Mouse (Mus musculus): Measurements from ENCODE around the gene Helq.

Gene Helq

DNA sequence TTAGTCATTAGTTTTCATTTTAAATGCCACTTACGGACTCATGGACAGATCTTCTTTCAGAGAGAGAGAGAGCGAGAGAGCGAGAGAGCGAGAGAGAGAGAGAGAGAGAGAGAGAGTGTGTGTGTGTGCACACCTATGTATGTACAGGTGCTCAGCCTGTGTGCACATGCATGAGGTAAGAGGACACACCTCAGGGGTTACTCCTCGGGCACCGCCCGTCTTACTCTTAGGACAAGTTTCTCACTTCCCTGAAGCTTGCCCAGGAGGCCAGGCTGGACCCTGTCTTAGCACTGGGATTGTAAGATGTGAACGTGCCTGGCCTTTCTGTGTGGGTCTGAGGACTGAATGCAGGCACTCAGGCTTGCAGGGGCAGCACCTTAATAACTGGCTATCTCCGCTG is 10.9 kb downstream of the Helq start:
- intact Hi-C loops (cut with DNase I) = no loop called here

DNA sequence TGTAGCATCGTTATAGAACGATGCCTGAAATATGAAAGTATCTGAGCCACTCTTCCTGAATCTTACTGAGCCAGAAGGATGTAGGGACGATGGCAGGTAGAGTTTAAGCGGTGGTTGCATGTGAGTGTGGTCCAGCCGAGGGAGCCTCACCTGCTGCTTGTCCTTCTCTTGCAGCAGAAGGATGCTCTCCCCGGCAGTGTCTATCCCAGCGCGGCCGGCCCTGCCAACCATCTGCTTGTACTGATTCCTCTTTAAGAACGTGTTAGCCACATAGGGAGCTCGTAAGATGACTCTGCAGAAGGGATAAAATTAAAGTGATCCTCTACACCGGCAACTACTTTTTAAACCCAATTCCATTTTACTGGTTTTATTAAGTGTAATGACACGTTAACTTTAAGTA is 19.4 kb downstream of the Helq start:
- intact Hi-C loops (cut with DNase I) = no loop called here

DNA sequence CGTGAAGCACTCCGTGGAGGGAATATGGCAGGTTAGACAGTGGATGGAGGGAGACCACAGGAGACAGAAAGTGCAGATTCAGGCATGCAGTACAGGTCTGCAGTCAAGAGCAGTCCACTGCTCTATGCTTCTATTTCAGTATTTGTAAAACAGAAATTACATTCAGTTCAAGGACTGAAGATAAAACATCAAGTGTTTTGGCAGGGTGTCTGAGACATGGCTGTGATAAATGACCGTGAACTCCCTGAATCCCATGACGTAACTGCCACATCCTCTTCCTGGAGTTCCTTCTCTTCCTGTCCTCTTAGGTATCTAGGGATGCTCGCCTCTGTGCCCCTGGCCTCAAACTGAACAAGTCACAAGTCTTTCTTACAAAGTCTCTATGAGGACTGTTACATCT is 21.5 kb downstream of the Helq start:
- intact Hi-C loops (cut with DNase I) = no loop called here

DNA sequence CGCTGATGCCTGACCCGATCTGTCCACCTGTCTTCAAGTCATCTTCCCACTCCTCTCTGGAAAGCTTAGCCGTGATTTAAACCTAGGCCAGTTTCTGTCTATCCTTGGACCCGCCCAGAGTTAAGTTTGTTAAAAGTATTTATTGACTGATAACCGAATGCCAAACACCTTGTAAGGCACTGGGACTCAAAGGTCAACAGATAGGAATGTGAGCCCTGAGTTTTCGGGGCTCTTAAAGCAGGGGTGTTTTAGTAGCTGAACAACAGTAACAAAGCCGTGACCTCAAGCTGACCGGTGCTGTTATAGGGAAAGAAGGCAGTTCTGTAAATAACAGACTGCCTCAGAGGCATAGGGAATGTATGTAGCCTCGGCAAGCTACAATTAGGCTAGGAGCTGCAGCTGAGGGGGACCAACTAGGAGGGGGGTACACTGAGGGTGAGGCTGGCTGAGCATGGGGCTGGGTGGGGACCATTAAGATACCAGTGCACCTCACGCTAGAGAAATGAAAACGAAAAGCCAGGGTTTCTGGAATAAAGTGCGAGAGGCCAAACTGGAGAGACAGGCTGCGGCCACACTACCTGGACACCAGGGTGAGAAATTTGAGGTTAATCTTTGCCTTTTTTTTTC is 22.5 kb downstream of the Helq start:
- intact Hi-C loops (cut with DNase I) = no loop called here

DNA sequence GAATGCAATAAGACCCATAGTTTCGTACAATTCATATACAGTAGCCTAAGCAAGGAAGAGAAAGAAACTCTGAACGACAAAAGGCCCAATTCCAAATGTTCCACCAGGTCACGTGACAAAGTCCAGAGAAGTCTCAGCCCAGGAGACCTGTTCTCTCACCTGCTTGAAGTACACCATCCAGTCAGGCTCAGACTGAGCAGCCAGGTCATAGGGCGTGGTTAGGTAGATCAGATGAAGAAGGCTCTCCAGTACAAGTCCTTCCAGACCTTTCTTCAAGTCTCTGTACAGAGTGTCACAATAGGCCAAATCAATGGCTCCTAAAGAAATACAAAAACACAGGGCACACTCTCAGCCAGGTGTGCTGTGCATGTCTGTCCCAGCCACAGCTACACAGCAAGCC is 26.8 kb downstream of the Helq start:
- intact Hi-C loops (cut with DNase I) = no loop called here

DNA sequence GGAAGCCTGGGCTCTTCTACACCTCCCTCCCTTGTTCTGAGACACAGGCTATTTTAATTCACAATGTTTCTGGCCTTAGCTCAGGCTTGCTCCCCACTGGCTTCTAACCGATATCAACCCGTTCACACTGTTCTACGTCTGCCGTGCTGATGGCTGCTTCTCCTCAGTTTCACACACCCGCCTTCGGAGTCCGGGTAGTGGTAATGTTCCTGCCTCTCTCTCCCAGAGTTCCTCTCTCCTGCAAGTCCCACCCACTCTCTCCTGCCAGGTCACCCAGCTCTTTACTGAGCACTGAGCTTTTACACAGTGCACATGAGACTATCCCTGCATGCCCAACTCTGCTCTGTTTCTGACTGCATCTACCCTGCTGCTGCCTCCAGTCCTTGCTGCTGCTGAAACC is 32.4 kb downstream of the Helq start:
- intact Hi-C loops (cut with DNase I) = no loop called here

DNA sequence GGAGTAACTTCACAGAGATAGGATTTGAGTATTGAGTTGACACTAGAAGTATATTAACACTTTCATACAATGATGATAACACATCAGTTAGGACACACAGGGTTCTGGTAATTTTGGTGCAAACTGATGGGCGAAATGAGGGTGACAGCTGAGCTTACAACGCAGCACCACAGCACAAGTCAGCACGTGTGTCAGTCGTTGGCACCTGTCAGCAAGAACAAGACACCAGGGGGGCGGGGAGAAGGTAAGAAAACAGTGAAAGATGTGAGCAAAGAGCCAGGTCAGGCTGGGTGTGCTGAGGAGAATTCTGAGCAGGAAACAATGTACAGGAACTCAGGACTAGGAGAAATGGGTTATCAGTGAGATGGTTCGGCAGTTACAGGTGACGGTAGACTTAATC is 36.7 kb downstream of the Helq start:
- intact Hi-C loops (cut with DNase I) = no loop called here

DNA sequence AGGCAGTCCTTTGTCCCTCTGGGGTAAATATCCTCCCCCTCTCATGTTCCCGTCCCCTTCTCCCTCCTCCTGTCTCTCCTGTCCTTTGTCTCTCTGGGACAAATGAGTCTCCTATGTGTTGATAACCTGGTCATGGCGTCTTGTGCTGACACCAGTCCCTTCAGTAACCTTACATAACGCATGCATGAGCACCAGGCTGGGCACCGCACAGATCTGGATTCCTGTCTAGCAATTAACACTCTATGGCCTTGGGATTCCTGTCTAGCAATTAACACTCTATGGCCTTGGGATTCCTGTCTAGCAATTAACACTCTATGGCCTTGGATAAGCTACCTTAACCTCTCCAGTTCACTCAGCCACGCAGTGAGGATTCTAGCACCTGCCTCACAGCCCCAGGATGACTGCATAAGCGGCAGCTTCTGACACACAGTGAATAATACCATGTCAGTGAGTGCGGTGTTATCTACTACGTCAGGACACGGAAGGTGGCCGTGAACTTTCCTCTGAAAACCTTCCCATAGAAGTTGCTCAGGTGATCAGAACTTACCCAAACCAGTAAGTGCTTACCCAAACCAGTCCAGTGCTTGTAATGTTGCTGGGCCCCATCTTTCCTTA is 38.2 kb downstream of the Helq start:
- intact Hi-C loops (cut with DNase I) = no loop called here

DNA sequence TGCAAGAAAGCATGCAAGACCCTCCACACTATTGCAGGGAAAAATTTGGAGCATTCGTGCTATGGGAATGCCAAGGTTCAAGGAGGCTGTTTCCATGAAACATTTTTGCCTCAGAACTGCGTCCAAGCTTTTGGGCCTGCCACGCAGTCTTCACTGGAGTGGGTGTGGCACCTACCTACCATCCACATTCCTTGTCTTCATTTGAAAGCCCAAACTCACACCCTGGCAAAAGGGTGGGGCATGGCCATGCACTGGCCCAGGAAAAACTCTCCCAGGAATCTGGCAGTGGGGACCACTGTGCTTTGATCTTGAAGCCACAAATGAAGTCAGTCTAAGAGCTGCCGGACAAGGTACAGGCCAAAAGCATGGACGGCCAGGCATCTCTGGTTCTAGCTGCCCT is 40.3 kb downstream of the Helq start:
- intact Hi-C loops (cut with DNase I) = no loop called here

DNA sequence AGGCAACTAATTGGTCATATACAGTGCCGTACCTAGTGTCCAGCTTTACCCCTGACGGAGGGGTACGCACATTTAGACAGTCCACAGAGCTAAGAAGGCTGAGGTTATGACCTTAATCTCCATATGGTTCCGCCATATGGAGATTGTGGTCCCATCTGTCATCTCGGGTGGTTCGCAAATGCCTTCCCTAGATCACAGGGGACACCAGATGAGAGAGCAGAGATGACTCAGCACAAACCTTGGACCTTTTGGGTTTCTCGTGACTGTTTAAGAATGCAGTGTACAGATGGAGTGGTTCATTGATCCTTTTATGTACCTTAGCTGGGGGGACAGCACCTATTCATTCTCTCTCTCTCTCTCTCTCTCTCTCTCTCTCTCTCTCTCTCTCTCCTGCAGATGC is 45.0 kb downstream of the Helq start:
- intact Hi-C loops (cut with DNase I) = no loop called here

DNA sequence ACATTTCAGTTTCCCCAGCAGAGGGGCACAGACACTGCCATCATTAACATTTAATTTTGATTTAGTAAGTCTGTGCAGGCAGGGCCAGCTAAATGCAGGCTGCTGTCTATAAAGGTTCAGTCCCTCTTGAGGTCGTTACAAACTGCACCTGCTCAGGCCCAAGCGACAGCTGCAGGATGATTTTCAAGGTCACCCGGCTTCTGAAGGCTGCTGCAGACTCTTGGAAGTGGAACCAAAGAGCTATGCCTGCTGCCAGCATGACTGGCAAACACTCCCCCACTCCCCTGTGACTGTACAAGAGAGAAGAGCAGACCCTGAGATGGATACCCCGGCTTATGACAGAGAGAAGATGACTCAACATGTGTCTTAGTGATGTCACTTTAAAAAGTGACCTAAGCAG is 46.7 kb downstream of the Helq start:
- intact Hi-C loops (cut with DNase I) = no loop called here

DNA sequence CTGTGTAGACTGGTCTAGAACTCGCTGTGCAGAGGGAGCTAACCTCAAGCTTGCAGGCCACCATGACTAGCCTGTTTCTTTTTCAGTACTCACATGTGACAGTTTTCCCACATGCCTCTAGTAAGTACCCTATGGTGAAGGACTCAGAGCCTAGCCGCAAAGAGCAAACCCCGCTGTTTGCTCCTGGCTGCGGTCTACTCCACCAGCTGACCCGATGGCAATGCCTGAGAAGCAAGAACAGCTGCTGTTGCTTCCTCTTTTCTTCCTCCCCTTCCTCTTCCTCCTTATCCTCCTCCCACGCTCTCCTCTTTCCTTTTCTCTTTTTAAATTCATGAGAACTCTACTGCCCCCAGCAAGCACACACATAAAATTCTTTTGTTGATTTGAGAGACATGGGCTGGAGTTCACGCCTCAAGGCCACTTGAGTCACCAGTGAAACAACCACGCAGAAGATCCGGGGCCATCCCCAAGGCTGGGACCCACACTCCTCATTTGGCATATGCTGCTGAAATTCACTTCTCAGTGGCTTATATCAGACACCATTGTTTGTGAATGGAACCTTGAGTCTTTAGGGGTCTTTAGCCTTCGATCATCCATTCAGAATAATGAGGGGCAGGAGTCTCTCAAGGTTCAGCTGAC is 47.7 kb downstream of the Helq start:
- intact Hi-C loops (cut with DNase I) = no loop called here

DNA sequence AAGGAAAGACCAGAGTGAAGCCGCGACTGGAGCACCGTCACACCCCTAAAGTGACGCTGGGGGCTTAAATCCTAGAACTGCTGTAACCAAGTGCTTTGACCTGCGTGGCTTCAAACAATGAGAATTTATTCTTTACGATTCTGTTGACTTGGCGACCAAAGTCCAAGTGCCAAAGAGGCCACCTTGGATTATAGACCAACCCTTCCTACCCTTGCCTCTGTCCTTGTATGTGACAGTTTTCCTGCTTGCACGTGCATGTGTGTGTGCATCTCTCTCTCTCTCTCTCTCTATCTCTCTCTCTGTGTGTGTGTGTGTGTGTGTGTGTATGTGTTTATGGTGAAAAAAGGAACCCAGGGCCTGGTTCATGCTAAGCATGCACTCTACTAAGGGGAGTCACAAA is 59.6 kb downstream of the Helq start:
- intact Hi-C loops (cut with DNase I) = no loop called here

DNA sequence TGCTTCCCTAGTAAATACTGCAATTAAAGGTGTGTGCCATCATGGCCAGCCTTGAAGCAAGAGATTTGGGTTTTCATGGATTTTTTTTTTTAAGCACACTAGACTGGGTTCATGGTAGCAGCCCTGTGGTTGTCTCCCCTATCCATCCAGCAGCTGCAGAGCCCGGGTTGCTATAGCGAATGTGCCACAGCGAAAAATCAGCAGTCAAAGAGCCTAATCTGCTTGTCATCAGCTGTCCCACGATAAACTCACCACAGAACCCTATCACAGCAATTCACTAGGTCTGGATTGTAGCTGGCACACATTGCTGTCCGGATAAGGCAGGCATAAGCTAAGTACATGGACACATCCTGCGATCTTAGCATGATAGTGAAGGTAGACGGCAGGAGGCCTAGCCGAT is 61.5 kb downstream of the Helq start:
- intact Hi-C loops (cut with DNase I) = no loop called here

DNA sequence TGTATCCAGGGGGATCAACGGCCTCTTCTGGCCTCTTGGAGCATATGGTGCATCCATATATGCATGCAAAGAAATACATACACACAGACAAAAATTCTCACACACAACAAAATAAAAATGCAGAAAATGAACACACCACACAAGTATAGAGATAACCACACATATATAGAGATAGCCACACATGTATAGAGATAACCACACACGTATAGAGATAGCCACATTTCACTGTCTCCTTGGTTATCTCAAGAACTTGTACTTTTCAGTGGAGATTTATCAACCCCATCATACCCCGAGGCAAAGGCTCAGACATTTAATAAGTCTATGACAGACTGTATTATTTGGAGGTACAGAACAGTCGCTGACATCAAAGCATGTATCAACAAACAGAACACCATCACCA is 63.9 kb downstream of the Helq start:
- intact Hi-C loops (cut with DNase I) = no loop called here

DNA sequence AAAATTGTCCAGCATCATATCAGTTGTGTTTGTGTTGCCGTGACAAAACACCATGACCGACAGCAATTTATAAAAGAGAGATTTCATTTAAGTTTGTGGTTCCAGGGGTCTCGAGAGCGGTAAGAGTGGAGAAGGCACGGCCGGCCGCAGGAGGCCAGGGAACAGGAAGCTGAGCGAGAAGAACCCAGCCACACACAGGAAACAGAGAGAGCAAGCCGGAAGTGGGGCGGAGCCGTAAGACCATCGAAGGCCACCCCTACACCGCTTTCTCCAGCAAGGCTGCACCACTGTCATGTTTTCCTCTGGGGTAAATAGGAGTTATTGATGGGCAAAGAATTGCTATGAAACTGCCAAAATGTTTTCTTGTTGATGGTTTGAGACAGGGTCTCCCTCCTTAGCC is 69.6 kb downstream of the Helq start:
- intact Hi-C loops (cut with DNase I) = no loop called here

DNA sequence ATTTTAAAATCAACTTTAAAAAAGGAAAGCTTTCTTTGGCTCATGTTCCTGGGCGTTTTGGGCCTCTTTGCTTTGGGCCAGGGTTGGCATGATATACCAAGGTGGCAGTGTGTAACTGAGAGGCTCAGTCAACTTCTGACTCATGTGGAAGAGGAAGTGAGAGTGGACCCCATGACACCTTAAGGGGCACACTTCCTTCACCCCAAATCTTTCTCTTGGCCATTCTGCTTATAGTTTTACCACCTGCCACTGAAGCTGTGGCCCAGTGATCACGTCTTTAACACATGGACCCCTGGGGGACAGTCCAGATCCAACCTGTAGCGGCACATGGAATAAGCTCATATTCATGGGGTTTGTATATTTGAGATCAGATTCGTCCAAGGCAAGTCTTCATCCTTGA is 72.4 kb downstream of the Helq start:
- intact Hi-C loops (cut with DNase I) = no loop called here

DNA sequence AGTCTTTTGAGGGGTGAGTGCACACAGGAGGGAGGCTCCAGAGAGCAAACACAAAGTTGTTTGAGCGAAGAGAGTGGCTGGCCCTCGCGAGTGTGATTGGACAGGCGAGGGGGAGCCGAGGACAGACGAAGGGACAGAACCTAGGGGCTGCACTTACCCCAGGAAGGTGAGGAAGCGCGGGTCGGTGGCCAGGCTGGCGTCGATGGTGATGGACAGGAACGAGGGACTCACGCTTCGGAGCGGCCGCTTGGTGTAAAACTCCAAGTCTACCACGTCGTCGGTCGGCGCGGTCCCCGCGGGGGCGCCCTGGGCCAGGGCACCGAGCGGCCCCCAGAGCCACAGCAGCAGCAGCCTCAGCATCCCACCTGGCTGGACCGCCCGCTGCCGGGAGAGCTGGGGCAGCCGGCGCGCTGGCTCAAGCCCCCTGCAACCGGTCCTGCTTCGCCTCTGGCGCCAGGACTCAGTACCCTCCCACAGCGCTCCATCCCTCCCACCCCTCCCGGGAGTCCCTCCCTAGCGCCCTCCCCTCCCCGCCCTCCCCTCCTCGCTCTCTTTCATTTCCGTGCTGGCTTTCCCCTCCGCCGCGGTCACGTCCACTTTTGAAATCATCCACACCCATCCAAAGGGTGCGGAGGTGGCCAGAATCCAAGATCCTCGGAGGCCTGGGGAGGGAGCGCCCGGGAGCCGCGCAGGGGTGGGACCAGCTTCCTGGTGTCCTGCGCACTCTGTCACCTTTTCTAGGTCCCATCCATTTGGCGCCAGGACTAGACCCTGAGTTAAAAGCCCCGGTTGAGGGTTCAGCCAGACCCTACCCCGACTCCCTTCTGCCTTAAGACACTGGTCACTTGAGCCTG is 78.9 kb downstream of the Helq start, which contains the start of gene Hpse:
TSS of gene Hpse (minus strand) at position 482 of the 854 bp plus-strand sequence.
- intact Hi-C loops (cut with DNase I) = no loop called here

DNA sequence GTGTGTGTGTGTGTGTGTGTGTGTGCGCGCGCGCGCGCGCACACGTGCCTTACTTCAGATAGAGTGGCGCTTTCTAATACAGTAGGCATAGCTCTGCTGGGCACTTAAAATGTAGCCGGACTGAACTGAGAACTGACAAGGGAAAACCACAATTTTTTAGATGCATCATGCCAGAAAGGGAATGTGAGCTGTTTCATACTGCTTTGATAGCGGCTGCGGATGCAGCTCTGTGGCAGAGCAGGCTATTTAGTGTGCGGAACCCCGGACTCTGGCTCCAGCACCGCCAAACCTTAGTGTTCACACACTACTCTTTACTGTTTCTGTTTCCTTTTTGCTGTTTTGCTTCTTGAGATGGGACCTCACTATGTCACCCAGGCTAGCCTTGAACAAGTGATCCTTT is 81.6 kb downstream of the Helq start:
- intact Hi-C loops (cut with DNase I) = no loop called here
